Mouse (Mus musculus) left cerebral cortex, adult 2 months (tissue): ENCODE results near the gene 9230104L09Rik. TPM values are rescaled to one million over a fixed set of nuclear protein-coding genes. Genes with fewer than 3 reads are reported as not detected.

Experiments used
- DNase-seq, 2 experiments: peaks; one replicate each; pipeline ENCODE4 v3.0.0; 2021 to 2022; ENCODE audit warnings: low spot score in 2 of 2, mixed read lengths in 1 of 2; ENCODE audit errors: extremely low spot score in 1 of 2
- H3K27ac ChIP-seq: fragments of 200-600 bp; 2 replicates; pipeline ENCODE4 v1.8.1; 2022
- H3K4me3 ChIP-seq: fragments of 200-600 bp; 2 replicates; pipeline ENCODE4 v1.8.1; 2022
- CTCF ChIP-seq: fragments of 200-600 bp; IDR thresholded peaks from 2 replicates; pipeline ENCODE4 v1.8.1; 2022; ENCODE audit warnings: antibody characterized with exemption, mild to moderate bottlenecking, moderate library complexity
- intact Hi-C: fragments of 180-260 bp; cut with DNase I; formaldehyde crosslinking; loops from one replicate; pipeline ENCODE4 v1.15.1; 2025
- long read RNA-seq, 2 experiments: library from polyadenylated mRNA; stranded (forward); transcript quantifications; one replicate each; pipeline ENCODE4 v2.0.0; 2021; ENCODE audit warnings: borderline mapping rate in 2 of 2
- total RNA-seq, 2 experiments: library from RNA; stranded (reverse); gene quantifications; 2 replicates each; pipeline ENCODE4 v1.2.3; 2021

Gene 9230104L09Rik
- not detected for total RNA-seq
- long read RNA-seq, experiment 1: 0 reads
- long read RNA-seq, experiment 2: 0 reads

- no peak within 1 kb of the TSS for H3K4me3 ChIP-seq
- intact Hi-C loops: no loop called here
- no peak within 1 kb of the TSS for H3K27ac ChIP-seq
- no peak for TF ChIP-seq CTCF
- no peak for DNase-seq
These were observed at the start of gene 9230104L09Rik for GRCm38 (mm10) chr2:148864966-148865365. Gene 9230104L09Rik, minus strand, starts transcription at chr2:148865038.

GRCm38 (mm10) chr2:148902286-148902685 is 37.4 kb upstream of the 9230104L09Rik start:
- intact Hi-C loops: loop anchor here (1.0 to 5.0 kb wide), 3 partner anchors 51 to 165 kb away; no protein-coding TSS in a partner anchor
- Histone ChIP-seq H3K27ac (no peak overlapping the region), H3K4me3 (no peak overlapping the region)
- DNase-seq: peak; percentile 57 to 68
- TF ChIP-seq CTCF: peak; percentile 79

- no peak for DNase-seq
- no peak overlapping the region for H3K4me3 ChIP-seq
- no peak overlapping the region for H3K27ac ChIP-seq
- no peak for TF ChIP-seq CTCF
- intact Hi-C loops: loop anchor here (2.0 to 5.0 kb wide), 2 partner anchors 26 to 163 kb away; partner anchors contain the start of gene Cst3
These were observed 35.5 kb upstream of the 9230104L09Rik start for GRCm38 (mm10) chr2:148900305-148900704.

GRCm38 (mm10) chr2:148896219-148896618 is 31.4 kb upstream of the 9230104L09Rik start:
- DNase-seq: no peak
- TF ChIP-seq CTCF: no peak
- Histone ChIP-seq H3K4me3 (no peak overlapping the region), H3K27ac (no peak overlapping the region)
- intact Hi-C loops: no loop called here

- TF ChIP-seq CTCF: no peak
- no peak overlapping the region for H3K4me3 ChIP-seq
- DNase-seq: no peak
- H3K27ac ChIP-seq: no peak overlapping the region
- intact Hi-C loops: no loop called here
These were observed 28.3 kb upstream of the 9230104L09Rik start for GRCm38 (mm10) chr2:148893107-148893506.

- intact Hi-C loops: no loop called here
- no peak overlapping the region for H3K4me3 ChIP-seq
- TF ChIP-seq CTCF: no peak
- DNase-seq: no peak
- H3K27ac ChIP-seq: peak overlapping the region; percentile 68
These were observed 25.4 kb upstream of the 9230104L09Rik start for GRCm38 (mm10) chr2:148890021-148890851.

- Histone ChIP-seq H3K4me3 (no peak overlapping the region), H3K27ac (peak overlapping the region; percentile 55; the same call in 1 of the 2 replicates)
- intact Hi-C loops: loop anchor here (10.0 kb wide), 1 partner anchor 1775 kb away; the partner anchor contains the start of gene Acss1
- DNase-seq: no peak
- no peak for TF ChIP-seq CTCF
These were observed 24.6 kb upstream of the 9230104L09Rik start for GRCm38 (mm10) chr2:148889331-148890010.

GRCm38 (mm10) chr2:148888872-148889271 is 24.0 kb upstream of the 9230104L09Rik start:
- Histone ChIP-seq H3K4me3 (no peak overlapping the region), H3K27ac (no peak overlapping the region; the same call in 1 of the 2 replicates)
- no peak for DNase-seq
- no peak for TF ChIP-seq CTCF
- intact Hi-C loops: loop anchor here (10.0 kb wide), 1 partner anchor 1776 kb away; the partner anchor contains the start of gene Acss1

- Histone ChIP-seq H3K27ac (no peak overlapping the region), H3K4me3 (no peak overlapping the region)
- no peak for DNase-seq
- intact Hi-C loops: loop anchor here (10.0 kb wide), 1 partner anchor 1780 kb away; the partner anchor contains the start of gene Acss1
- no peak for TF ChIP-seq CTCF
These were observed 19.9 kb upstream of the 9230104L09Rik start for GRCm38 (mm10) chr2:148884738-148885137.

- no peak for TF ChIP-seq CTCF
- Histone ChIP-seq H3K27ac (peak overlapping the region; percentile 78), H3K4me3 (no peak overlapping the region)
- no peak for DNase-seq
- intact Hi-C loops: no loop called here
These were observed 14.4 kb upstream of the 9230104L09Rik start for GRCm38 (mm10) chr2:148879199-148879598.

- Histone ChIP-seq H3K27ac (peak overlapping the region; percentile 78), H3K4me3 (no peak overlapping the region)
- no peak for TF ChIP-seq CTCF
- no peak for DNase-seq
- intact Hi-C loops: no loop called here
These were observed 13.8 kb upstream of the 9230104L09Rik start for GRCm38 (mm10) chr2:148878641-148879130.
